In genomic region chr9:70503626-70504041, GRCm38 (mm10) we compare ENCODE assay signal across 1 mouse cellular context.
TF ChIP-seq lines count a peak whose summit lies in the region.

Rnf111 (minus strand) TSS chr9:70503725.

TF ChIP-seq in MEL, 35 proteins besides CTCF, POLR2A, EP300 and RAD21 (continued from another document):
- TF ChIP-seq POLR2AphosphoS5 (IDR thresholded peaks at IDR 0.05; ENCODE audit: borderline replicate concordance, low read depth, low read length), result no peak
- TF ChIP-seq ELF1 (IDR thresholded peaks at IDR 0.05; ENCODE audit: low read depth, low read length), result peak; percentile 78
